Mouse (Mus musculus) lung, postnatal 0 days (tissue): ENCODE data around the gene Itgb5. TPM values are rescaled to one million over a fixed set of nuclear protein-coding genes. Genes with fewer than 3 reads are reported as not detected.

Experiments
- ATAC-seq: fragments of 200-750 bp; cut with Nextera tagmentation; 2 replicates; pipeline ENCODE4 v1.8.0; 2017; ENCODE audit warnings: moderate library complexity
- DNase-seq: peaks from one replicate; pipeline ENCODE4 v3.0.0-alpha.2; 2016; ENCODE audit warnings: low spot score
- H3K27ac ChIP-seq: fragments of 300-500 bp; sonication (generic); 2 replicates; pipeline ENCODE4 v1.5.1; 2014; ENCODE audit warnings: antibody characterized with exemption, mild to moderate bottlenecking, low read length, mixed read lengths
- H3K27me3 ChIP-seq: fragments of 300-500 bp; sonication (generic); replicated peaks from 2 replicates; pipeline ENCODE4 v1.6.1; 2014; ENCODE audit warnings: low read length, mixed read lengths; ENCODE audit not compliant: insufficient read depth
- H3K36me3 ChIP-seq: fragments of 300-500 bp; sonication (generic); 2 replicates; pipeline ENCODE4 v1.6.1; 2014; ENCODE audit warnings: low read length, mixed read lengths; ENCODE audit not compliant: insufficient read depth
- H3K4me1 ChIP-seq: fragments of 300-500 bp; sonication (generic); 2 replicates; pipeline ENCODE4 v1.6.1; 2014; ENCODE audit warnings: antibody characterized with exemption, low read depth, low read length, mixed read lengths; ENCODE audit not compliant: insufficient read depth
- H3K4me2 ChIP-seq: fragments of 300-500 bp; sonication (generic); replicated peaks from 2 replicates; pipeline ENCODE4 v1.6.1; 2014; ENCODE audit warnings: low read depth, mild to moderate bottlenecking, low read length, moderate library complexity, mixed read lengths
- H3K4me3 ChIP-seq: fragments of 300-500 bp; sonication (generic); 2 replicates; pipeline ENCODE4 v1.5.1; 2014; ENCODE audit warnings: low read depth, low read length
- H3K9ac ChIP-seq: fragments of 300-500 bp; sonication (generic); replicated peaks from 2 replicates; pipeline ENCODE4 v1.6.1; 2014; ENCODE audit warnings: low read depth, mild to moderate bottlenecking
- H3K9me3 ChIP-seq: fragments of 300-500 bp; sonication (generic); 2 replicates; pipeline ENCODE4 v1.6.1; 2016; ENCODE audit warnings: low read length, mixed read lengths
- CTCF ChIP-seq: IDR thresholded peaks from 2 replicates; pipeline ENCODE4 v1.5.1; 2016; ENCODE audit warnings: antibody characterized with exemption, mild to moderate bottlenecking
- EP300 ChIP-seq: IDR thresholded peaks from 2 replicates; pipeline ENCODE4 v1.6.1; 2016; ENCODE audit warnings: antibody characterized with exemption, mild to moderate bottlenecking, control low read depth
- WGBS: fragments of 180-500 bp; shearing (Covaris S2); extraction: QIAGEN DNeasy Blood & Tissue Kit; methylation state at CpG from one replicate; pipeline ENCODE4 v1.1.7; 2014; 5-methylcytosine and 5-hydroxymethylcytosine counted together
- polyA plus RNA-seq: library from polyadenylated mRNA; unstranded; fragments of >200 nt; fragmentation: Nextera tagmentation; extraction: Ambion mirVana; gene quantifications from 2 replicates; pipeline ENCODE4 v1.2.1, GENCODE M21; 2015

The Itgb5 gene
- polyA plus RNA-seq, 1 experiment from 2014 or later = 34.5 TPM

- H3K4me3 ChIP-seq = no peak overlapping the region
- peak; percentile 62 for DNase-seq
- H3K4me1 ChIP-seq = no peaks in the 10 kb centered on the region
- TF ChIP-seq EP300 = no peak
- TF ChIP-seq CTCF = peak; percentile 89
- H3K9ac ChIP-seq = no peak overlapping the region
- no peak overlapping the region for H3K27ac ChIP-seq
- no peaks in the 10 kb centered on the region for H3K9me3 ChIP-seq
- ATAC-seq = peak; percentile 47; the same call in 1 of the 2 replicates
- H3K36me3 ChIP-seq = no peaks in the 10 kb centered on the region
- no peak overlapping the region for H3K4me2 ChIP-seq
- 58% methylated on average over 17 of the region's 17 CpGs for WGBS
- H3K27me3 ChIP-seq = no peaks in the 10 kb centered on the region
These were observed 159.0 kb downstream of the Itgb5 start for GRCm38 (mm10) chr16:33988358-33989012.

GRCm38 (mm10) chr16:33989106-33989505, 159.6 kb downstream of the Itgb5 start:
- 87% methylated on average over 1 of the region's 1 CpGs for WGBS
- Histone ChIP-seq H3K27me3 (no peaks in the 10 kb centered on the region), H3K27ac (no peak overlapping the region), H3K36me3 (no peaks in the 10 kb centered on the region), H3K9ac (no peak overlapping the region), H3K4me3 (no peak overlapping the region), H3K9me3 (no peaks in the 10 kb centered on the region), H3K4me1 (no peaks in the 10 kb centered on the region), H3K4me2 (no peak overlapping the region)
- no peak for ATAC-seq
- no peak for DNase-seq
- no peak for TF ChIP-seq CTCF
- no peak for TF ChIP-seq EP300

- no peak for DNase-seq
- TF ChIP-seq EP300 (no peak), CTCF (no peak)
- no peak overlapping the region for H3K4me2 ChIP-seq
- H3K9ac ChIP-seq = no peak overlapping the region
- no peaks in the 10 kb centered on the region for H3K36me3 ChIP-seq
- WGBS = 47% methylated on average over 4 of the region's 4 CpGs
- no peaks in the 10 kb centered on the region for H3K4me1 ChIP-seq
- H3K4me3 ChIP-seq = no peak overlapping the region
- no peaks in the 10 kb centered on the region for H3K27me3 ChIP-seq
- ATAC-seq = no peak
- no peaks in the 10 kb centered on the region for H3K9me3 ChIP-seq
- no peak overlapping the region for H3K27ac ChIP-seq
These were observed 161.2 kb downstream of the Itgb5 start for GRCm38 (mm10) chr16:33990712-33991111.

GRCm38 (mm10) chr16:33994321-33994720, 164.9 kb downstream of the Itgb5 start:
- Histone ChIP-seq H3K9ac (no peak overlapping the region), H3K9me3 (no peaks in the 10 kb centered on the region), H3K36me3 (no peaks in the 10 kb centered on the region), H3K4me1 (no peaks in the 10 kb centered on the region), H3K4me2 (no peak overlapping the region), H3K4me3 (no peak overlapping the region), H3K27me3 (no peaks in the 10 kb centered on the region), H3K27ac (no peak overlapping the region)
- TF ChIP-seq EP300 (no peak), CTCF (no peak)
- ATAC-seq = no peak
- 79% methylated on average over 6 of the region's 6 CpGs for WGBS
- no peak for DNase-seq

- ATAC-seq = no peak
- 72% methylated on average over 3 of the region's 3 CpGs for WGBS
These were observed 166.0 kb downstream of the Itgb5 start for GRCm38 (mm10) chr16:33995496-33995895.

GRCm38 (mm10) chr16:33996030-33996429, 166.6 kb downstream of the Itgb5 start:
- no peak overlapping the region for H3K4me2 ChIP-seq
- WGBS = 4% methylated on average over 5 of the region's 5 CpGs
- no peak overlapping the region for H3K4me3 ChIP-seq
- no peaks in the 10 kb centered on the region for H3K9me3 ChIP-seq
- H3K27me3 ChIP-seq = no peaks in the 10 kb centered on the region
- no peak overlapping the region for H3K27ac ChIP-seq
- no peaks in the 10 kb centered on the region for H3K36me3 ChIP-seq
- no peaks in the 10 kb centered on the region for H3K4me1 ChIP-seq
- ATAC-seq (no peak), DNase-seq (peak; percentile 82)
- TF ChIP-seq EP300 (no peak), CTCF (peak; percentile 95)
- H3K9ac ChIP-seq = no peak overlapping the region

More at GRCm38 (mm10) chr16:33995496-33995895, 166.0 kb downstream of the Itgb5 start:
- DNase-seq = no peak
- H3K4me2 ChIP-seq = no peak overlapping the region
- no peaks in the 10 kb centered on the region for H3K4me1 ChIP-seq
- no peaks in the 10 kb centered on the region for H3K36me3 ChIP-seq
- H3K27me3 ChIP-seq = no peaks in the 10 kb centered on the region
- TF ChIP-seq EP300 = no peak
- TF ChIP-seq CTCF = no peak
- H3K4me3 ChIP-seq = no peak overlapping the region
- H3K9ac ChIP-seq = no peak overlapping the region
- no peak overlapping the region for H3K27ac ChIP-seq
- H3K9me3 ChIP-seq = no peaks in the 10 kb centered on the region
